Comparison of ENCODE assay signal across 13 mouse cellular contexts in the genomic region with DNA sequence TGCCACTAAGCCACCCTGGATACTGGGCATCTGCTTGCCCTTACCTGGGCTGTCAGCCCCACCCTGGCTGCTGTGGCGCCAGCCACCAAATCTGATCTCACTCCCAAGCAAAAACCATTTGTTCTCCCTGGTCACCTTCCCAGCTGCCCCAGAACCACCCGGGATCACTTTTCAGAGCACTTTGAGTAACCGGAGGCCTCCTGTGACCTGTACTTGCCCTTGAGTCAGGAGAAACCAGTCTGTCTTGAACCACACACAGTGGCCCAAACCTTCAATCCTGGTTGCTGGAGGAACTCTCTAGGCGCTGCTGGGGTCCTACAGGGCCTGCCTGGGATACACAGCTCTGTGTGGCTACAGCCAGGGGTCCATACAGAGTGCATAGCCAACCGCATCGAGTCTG. TPM values are rescaled to one million over a fixed set of nuclear protein-coding genes. Genes with fewer than 3 reads are reported as not detected.
"Had no signal": no experiment of that assay in that cellular context is flagged by ENCODE, and none has a peak within 500 bp of the region (broad histone marks: within the 10 kb centered on the region; RNA-seq: fewer than 3 reads in every experiment).

No protein-coding gene starts in this region.

- H3K9me3 ChIP-seq: limb, embryonic 12.5 days; liver, embryonic 13.5 days; midbrain, embryonic 13.5 days had no signal

- H3K9ac ChIP-seq: liver, embryonic 13.5 days; liver, postnatal 0 days; midbrain, embryonic 13.5 days had no signal

- DNase-seq: layer of hippocampus, adult 9-11 months; layer of hippocampus, postnatal 36 days; liver; liver, embryonic 13.5 days; liver, postnatal 0 days; lung, postnatal 36 days; right cerebral cortex, postnatal 14 days; thymus, postnatal 36 days had no signal

- ATAC-seq: liver, postnatal 0 days; midbrain, embryonic 13.5 days had no signal

- H3K4me2 ChIP-seq: limb, embryonic 12.5 days; liver, embryonic 13.5 days; midbrain, embryonic 13.5 days had no signal

- H3K4me3 ChIP-seq: limb, embryonic 12.5 days; liver, embryonic 13.5 days; midbrain, embryonic 13.5 days had no signal

- H3K27ac ChIP-seq: limb, embryonic 12.5 days; liver, embryonic 13.5 days; midbrain, embryonic 13.5 days had no signal

- H3K4me1 ChIP-seq: limb, embryonic 12.5 days; midbrain, embryonic 13.5 days had no signal

RNA-seq across cellular contexts. Expression of a gene that starts 5.9 kb away (rescaled TPM):
- polyA plus RNA-seq: midbrain, embryonic 13.5 days; midbrain, postnatal 0 days; neural tube, embryonic 14.5 days had no signal

RNA-seq across cellular contexts. Expression of a gene that starts 13.6 kb away (rescaled TPM):
- polyA plus RNA-seq: limb, embryonic 12.5 days; midbrain, embryonic 13.5 days; neural tube, embryonic 14.5 days; spleen, adult 2 months had no signal
